Mouse (Mus musculus) left cerebral cortex, adult 2 months (tissue): Measurements from ENCODE around the gene Zfp385a. TPM values are rescaled to one million over a fixed set of nuclear protein-coding genes. Genes with fewer than 3 reads are reported as not detected.

Experiments
- DNase-seq, 2 experiments: peaks; one replicate each; pipeline ENCODE4 v3.0.0; 2021 to 2022; ENCODE audit warnings: low spot score in 2 of 2, mixed read lengths in 1 of 2; ENCODE audit errors: extremely low spot score in 1 of 2
- H3K27ac ChIP-seq: fragments of 200-600 bp; 2 replicates; pipeline ENCODE4 v1.8.1; 2022
- H3K4me3 ChIP-seq: fragments of 200-600 bp; 2 replicates; pipeline ENCODE4 v1.8.1; 2022
- CTCF ChIP-seq: fragments of 200-600 bp; IDR thresholded peaks from 2 replicates; pipeline ENCODE4 v1.8.1; 2022; ENCODE audit warnings: antibody characterized with exemption, mild to moderate bottlenecking, moderate library complexity
- intact Hi-C: fragments of 180-260 bp; cut with DNase I; formaldehyde crosslinking; loops from one replicate; pipeline ENCODE4 v1.15.1; 2025
- total RNA-seq, 2 experiments: library from RNA; stranded (reverse); gene quantifications; 2 replicates each; pipeline ENCODE4 v1.2.3; 2021

The Zfp385a gene
- total RNA-seq, 2 experiments from 2014 or later, result 66.1 to 77.5 TPM

- no peak; the same call in none of the 2 replicates for TF ChIP-seq CTCF
Observed at GRCm38 (mm10) chr15:103343556-103343955, 3.7 kb upstream of the Zfp385a start.

GRCm38 (mm10) chr15:103343008-103343407 lies 3.1 kb upstream of the Zfp385a start:
- Histone ChIP-seq H3K27ac (peak overlapping the region; percentile 60; the same call in 1 of the 2 replicates), H3K4me3 (no peak overlapping the region)
- DNase-seq, result no peak
- no peak for TF ChIP-seq CTCF
- intact Hi-C loops, result no loop called here

More at GRCm38 (mm10) chr15:103343556-103343955, 3.7 kb upstream of the Zfp385a start:
- H3K27ac ChIP-seq, result no peak overlapping the region
- no peak overlapping the region for H3K4me3 ChIP-seq
- intact Hi-C loops, result no loop called here
- DNase-seq, result no peak

GRCm38 (mm10) chr15:103342415-103342814 lies 2.5 kb upstream of the Zfp385a start:
- Histone ChIP-seq H3K27ac (peak overlapping the region; percentile 80; the same call in 1 of the 2 replicates), H3K4me3 (no peak overlapping the region)
- intact Hi-C loops, result no loop called here
- TF ChIP-seq CTCF, result peak; percentile 87
- DNase-seq, result peak; percentile 74 to 80

- Histone ChIP-seq H3K4me3 (peak overlapping the region; percentile 68; the same call in 1 of the 2 replicates), H3K27ac (peak overlapping the region; percentile 80; the same call in 1 of the 2 replicates)
- TF ChIP-seq CTCF, result no peak
- intact Hi-C loops, result loop anchor here (2.0 kb wide), 1 partner anchor 27 kb away; no protein-coding TSS in a partner anchor
- DNase-seq, result no peak
Observed at GRCm38 (mm10) chr15:103341547-103341946, 1.7 kb upstream of the Zfp385a start.

GRCm38 (mm10) chr15:103340786-103341185 lies 893 bp upstream of the Zfp385a start:
- no peak for DNase-seq
- H3K27ac ChIP-seq, result peak overlapping the region; percentile 80
- peak overlapping the region; percentile 68 for H3K4me3 ChIP-seq
- TF ChIP-seq CTCF, result peak; percentile 29
- intact Hi-C loops, result loop anchor here (2.0 kb wide), 1 partner anchor 26 kb away; no protein-coding TSS in a partner anchor

- Histone ChIP-seq H3K4me3 (peak overlapping the region; percentile 68), H3K27ac (peak overlapping the region; percentile 80)
- intact Hi-C loops, result loop anchor here (10.0 kb wide), 1 partner anchor 595 kb away; no protein-coding TSS in a partner anchor
- no peak for DNase-seq
- TF ChIP-seq CTCF, result no peak
Observed at GRCm38 (mm10) chr15:103339166-103339960, 530 bp downstream of the Zfp385a start.

GRCm38 (mm10) chr15:103338829-103339165 lies 1.1 kb downstream of the Zfp385a start:
- no peak for DNase-seq
- TF ChIP-seq CTCF, result no peak
- intact Hi-C loops, result loop anchor here (10.0 kb wide), 1 partner anchor 594 kb away; no protein-coding TSS in a partner anchor
- peak overlapping the region; percentile 80 for H3K27ac ChIP-seq
- H3K4me3 ChIP-seq, result peak overlapping the region; percentile 68

- intact Hi-C loops, result loop anchor here (10.0 kb wide), 1 partner anchor 592 kb away; no protein-coding TSS in a partner anchor
- Histone ChIP-seq H3K27ac (no peak overlapping the region), H3K4me3 (no peak overlapping the region)
- TF ChIP-seq CTCF, result no peak
- no peak for DNase-seq
Observed at GRCm38 (mm10) chr15:103336996-103337667, 2.8 kb downstream of the Zfp385a start.

- H3K27ac ChIP-seq, result peak overlapping the region; percentile 68
- intact Hi-C loops, result loop anchor here (10.0 kb wide), 1 partner anchor 591 kb away; no protein-coding TSS in a partner anchor
- TF ChIP-seq CTCF, result no peak
- DNase-seq, result no peak
- H3K4me3 ChIP-seq, result no peak overlapping the region
Observed at GRCm38 (mm10) chr15:103335488-103336235, 4.2 kb downstream of the Zfp385a start.

- Histone ChIP-seq H3K27ac (peak overlapping the region; percentile 68), H3K4me3 (no peak overlapping the region)
- no peak for TF ChIP-seq CTCF
- intact Hi-C loops, result loop anchor here (10.0 kb wide), 1 partner anchor 590 kb away; no protein-coding TSS in a partner anchor
- no peak for DNase-seq
Observed at GRCm38 (mm10) chr15:103335040-103335439, 4.9 kb downstream of the Zfp385a start.

- intact Hi-C loops, result loop anchor here (10.0 kb wide), 1 partner anchor 589 kb away; no protein-coding TSS in a partner anchor
- no peak for TF ChIP-seq CTCF
- H3K27ac ChIP-seq, result peak overlapping the region; percentile 82
- H3K4me3 ChIP-seq, result no peak overlapping the region
- DNase-seq, result no peak
Observed at GRCm38 (mm10) chr15:103334194-103334593, 5.7 kb downstream of the Zfp385a start.
